Mouse (Mus musculus): Measurements from ENCODE around the gene Dlgap3. TPM values are rescaled to one million over a fixed set of nuclear protein-coding genes. Genes with fewer than 3 reads are reported as not detected.

The Dlgap3 gene
- 1.0 TPM in 1 of 2 replicates, not detected in the other for polyA plus RNA-seq (2011; ENCODE audit: insufficient read depth, insufficient read length, low replicate concordance, missing spikeins)

GRCm38 (mm10) chr4:127168914-127169345 lies at the start of gene Dlgap3:
TSS of gene Dlgap3 (plus strand) at chr4:127169204.
- H3K27ac ChIP-seq (ENCODE audit: control insufficient read depth, insufficient read depth, low read depth, low read length, poor library complexity), result no peak within 1 kb of the TSS; the same call in 1 of the 2 replicates
- H3K4me3 ChIP-seq (replicated peaks; ENCODE audit: control insufficient read depth, low read depth, low read length), result no peak within 1 kb of the TSS
- no peaks in the 10 kb centered on the region for H3K4me1 ChIP-seq (ENCODE audit: control insufficient read depth, insufficient read depth, low read length)
- TF ChIP-seq CTCF (IDR thresholded peaks at IDR 0.05; ENCODE audit: control insufficient read depth, insufficient read depth, low read length), result no peak
- TF ChIP-seq POLR2A (IDR thresholded peaks at IDR 0.05; ENCODE audit: borderline replicate concordance, control insufficient read depth, low read depth, low read length), result no peak
- 2% methylated on average over 67 of the region's 67 CpGs for WGBS

DNA sequence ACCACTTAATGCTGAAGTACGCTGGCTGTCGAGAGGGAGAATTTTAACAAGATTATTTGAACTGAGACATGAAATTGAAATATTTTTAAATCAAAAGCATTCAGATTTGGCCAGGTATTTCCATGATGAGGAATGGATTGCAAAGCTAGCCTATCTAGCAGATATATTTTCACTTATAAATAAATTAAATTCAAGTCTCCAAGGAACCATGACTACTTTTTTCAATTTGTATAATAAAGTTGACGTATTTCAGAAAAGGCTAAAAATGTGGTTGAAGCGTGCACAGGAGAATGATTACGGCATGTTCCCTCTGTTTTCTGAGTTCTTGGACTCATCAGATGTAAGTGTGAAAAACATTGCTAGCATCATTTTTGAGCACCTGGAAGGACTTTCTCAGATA lies 45.6 kb upstream of the Dlgap3 start, which contains the start of gene Tmem35b:
Gene Tmem35b (plus strand): TSS at position 301 of the 400 bp plus-strand sequence.
- H3K4me1 ChIP-seq (ENCODE audit: control insufficient read depth, insufficient read depth, low read length), result peaks cover 1% of the 10 kb centered on the region; the same call in 1 of the 2 replicates
- 91% methylated on average over 5 of the region's 5 CpGs for WGBS
- H3K4me3 ChIP-seq (replicated peaks; ENCODE audit: control insufficient read depth, low read depth, low read length), result no peak within 1 kb of the TSS
- TF ChIP-seq POLR2A (IDR thresholded peaks at IDR 0.05; ENCODE audit: borderline replicate concordance, control insufficient read depth, low read depth, low read length), result no peak
- no peak for TF ChIP-seq CTCF (IDR thresholded peaks at IDR 0.05; ENCODE audit: control insufficient read depth, insufficient read depth, low read length)
- no peak within 1 kb of the TSS for H3K27ac ChIP-seq (ENCODE audit: control insufficient read depth, insufficient read depth, low read depth, low read length, poor library complexity)

- 82% methylated on average over 1 of the region's 1 CpGs for WGBS
- Histone ChIP-seq H3K27ac (ENCODE audit: control insufficient read depth, insufficient read depth, low read depth, low read length, poor library complexity) (no peak overlapping the region), H3K4me1 (ENCODE audit: control insufficient read depth, insufficient read depth, low read length) (peaks cover 1% of the 10 kb centered on the region; the same call in 1 of the 2 replicates), H3K4me3 (replicated peaks; ENCODE audit: control insufficient read depth, low read depth, low read length) (no peak overlapping the region)
- TF ChIP-seq POLR2A (IDR thresholded peaks at IDR 0.05; ENCODE audit: borderline replicate concordance, control insufficient read depth, low read depth, low read length), result no peak
Measured at GRCm38 (mm10) chr4:127124331-127124730, 44.7 kb upstream of the Dlgap3 start.

GRCm38 (mm10) chr4:127125834-127126463 lies 43.1 kb upstream of the Dlgap3 start:
- WGBS, result under 1% methylated on average over 35 of the region's 35 CpGs
- Histone ChIP-seq H3K27ac (ENCODE audit: control insufficient read depth, insufficient read depth, low read depth, low read length, poor library complexity) (no peak overlapping the region), H3K4me1 (ENCODE audit: control insufficient read depth, insufficient read depth, low read length) (peaks cover 1% of the 10 kb centered on the region; the same call in 1 of the 2 replicates), H3K4me3 (replicated peaks; ENCODE audit: control insufficient read depth, low read depth, low read length) (peak overlapping the region; percentile 75)
- peak; percentile 69; the same call in 1 of the 2 replicates for TF ChIP-seq POLR2A (IDR thresholded peaks at IDR 0.05; ENCODE audit: borderline replicate concordance, control insufficient read depth, low read depth, low read length)
- no peak for TF ChIP-seq CTCF (IDR thresholded peaks at IDR 0.05; ENCODE audit: control insufficient read depth, insufficient read depth, low read length)

DNA sequence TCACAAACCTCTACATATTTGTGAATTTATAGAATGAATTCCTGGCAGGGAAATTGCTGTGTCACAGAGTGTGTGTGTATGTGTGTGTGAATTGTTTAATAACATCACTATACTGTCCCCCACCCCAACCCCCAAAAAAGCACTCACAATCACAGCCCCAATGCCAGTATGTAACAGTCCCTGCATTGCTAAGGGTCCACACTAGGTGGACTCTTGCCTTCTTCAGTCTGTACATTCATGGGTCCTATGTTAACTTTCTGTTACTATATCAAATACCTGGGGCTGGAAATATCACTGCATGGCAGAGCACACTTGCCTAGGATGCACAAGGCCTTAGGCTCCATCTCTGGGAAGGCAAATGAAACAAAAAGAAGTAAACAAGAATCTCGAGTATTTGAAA lies 34.3 kb upstream of the Dlgap3 start:
- WGBS, result 30% methylated on average over 1 of the region's 1 CpGs
- no peak overlapping the region for H3K27ac ChIP-seq (ENCODE audit: control insufficient read depth, insufficient read depth, low read depth, low read length, poor library complexity)
- H3K4me1 ChIP-seq (ENCODE audit: control insufficient read depth, insufficient read depth, low read length), result no peaks in the 10 kb centered on the region
- TF ChIP-seq CTCF (IDR thresholded peaks at IDR 0.05; ENCODE audit: control insufficient read depth, insufficient read depth, low read length) (no peak), POLR2A (IDR thresholded peaks at IDR 0.05; ENCODE audit: borderline replicate concordance, control insufficient read depth, low read depth, low read length) (no peak)
- no peak overlapping the region for H3K4me3 ChIP-seq (replicated peaks; ENCODE audit: control insufficient read depth, low read depth, low read length)

DNA sequence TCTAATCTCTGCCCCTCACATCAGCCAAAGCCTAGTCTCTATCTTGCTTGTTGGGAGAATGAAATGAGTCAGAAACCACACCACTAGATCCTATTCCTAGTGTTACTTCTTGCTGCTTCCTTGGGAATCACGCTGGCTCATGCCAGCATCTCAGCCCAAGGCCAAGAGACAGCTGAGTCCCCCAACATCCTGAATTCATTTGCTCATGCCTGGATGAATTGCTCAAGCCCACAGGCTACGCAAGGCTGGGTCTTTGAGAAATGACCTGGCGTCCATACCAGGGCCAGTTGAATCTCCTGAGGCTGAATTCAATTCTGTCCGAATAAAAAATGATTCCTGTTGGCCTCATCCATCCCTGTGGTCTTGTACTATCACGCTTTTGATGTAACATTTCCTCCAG lies 31.4 kb upstream of the Dlgap3 start:
- no peak overlapping the region for H3K27ac ChIP-seq (ENCODE audit: control insufficient read depth, insufficient read depth, low read depth, low read length, poor library complexity)
- H3K4me3 ChIP-seq (replicated peaks; ENCODE audit: control insufficient read depth, low read depth, low read length), result no peak overlapping the region
- H3K4me1 ChIP-seq (ENCODE audit: control insufficient read depth, insufficient read depth, low read length), result no peaks in the 10 kb centered on the region
- WGBS, result 75% methylated on average over 5 of the region's 5 CpGs
- no peak for TF ChIP-seq POLR2A (IDR thresholded peaks at IDR 0.05; ENCODE audit: borderline replicate concordance, control insufficient read depth, low read depth, low read length)
- no peak for TF ChIP-seq CTCF (IDR thresholded peaks at IDR 0.05; ENCODE audit: control insufficient read depth, insufficient read depth, low read length)

GRCm38 (mm10) chr4:127138486-127138885 lies 30.5 kb upstream of the Dlgap3 start:
- Histone ChIP-seq H3K4me3 (replicated peaks; ENCODE audit: control insufficient read depth, low read depth, low read length) (no peak overlapping the region), H3K4me1 (ENCODE audit: control insufficient read depth, insufficient read depth, low read length) (no peaks in the 10 kb centered on the region), H3K27ac (ENCODE audit: control insufficient read depth, insufficient read depth, low read depth, low read length, poor library complexity) (no peak overlapping the region)
- TF ChIP-seq POLR2A (IDR thresholded peaks at IDR 0.05; ENCODE audit: borderline replicate concordance, control insufficient read depth, low read depth, low read length) (no peak), CTCF (IDR thresholded peaks at IDR 0.05; ENCODE audit: control insufficient read depth, insufficient read depth, low read length) (no peak)
- 60% methylated on average over 6 of the region's 6 CpGs for WGBS

DNA sequence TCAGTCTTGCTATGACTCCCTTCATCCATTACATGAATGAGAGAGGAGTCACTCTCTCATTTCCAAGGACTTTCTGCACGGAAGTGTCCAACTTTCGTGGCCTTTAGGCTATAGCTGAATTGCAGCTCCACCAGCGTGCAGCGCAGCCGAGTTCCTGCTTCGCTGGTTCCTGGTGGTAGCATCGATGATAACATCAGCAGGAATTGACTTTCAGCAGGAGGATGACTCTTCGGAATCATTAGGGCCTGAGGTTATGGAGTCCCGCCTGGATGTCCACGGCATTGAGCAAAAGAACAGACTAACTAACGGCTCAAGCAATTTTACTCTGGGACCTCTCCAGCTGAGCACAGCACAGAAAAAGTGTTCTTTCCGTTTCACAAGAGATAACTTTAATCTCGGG lies 19.0 kb upstream of the Dlgap3 start:
- no peak overlapping the region for H3K4me3 ChIP-seq (replicated peaks; ENCODE audit: control insufficient read depth, low read depth, low read length)
- no peak for TF ChIP-seq POLR2A (IDR thresholded peaks at IDR 0.05; ENCODE audit: borderline replicate concordance, control insufficient read depth, low read depth, low read length)
- TF ChIP-seq CTCF (IDR thresholded peaks at IDR 0.05; ENCODE audit: control insufficient read depth, insufficient read depth, low read length), result no peak
- no peaks in the 10 kb centered on the region for H3K4me1 ChIP-seq (ENCODE audit: control insufficient read depth, insufficient read depth, low read length)
- no peak overlapping the region for H3K27ac ChIP-seq (ENCODE audit: control insufficient read depth, insufficient read depth, low read depth, low read length, poor library complexity)
- 80% methylated on average over 13 of the region's 13 CpGs for WGBS

Data from bone marrow, adult 2 months (tissue).